Mouse (Mus musculus) CH12.LX (cell line): ENCODE results near the gene Adamtsl4. TPM values are rescaled to one million over a fixed set of nuclear protein-coding genes. Genes with fewer than 3 reads are reported as not detected.
A peak's percentile ranks its signal among the peaks of the same experiment; 100 is the strongest.

Source experiments
- DNase-seq: peaks from one replicate; pipeline ENCODE4 v3.0.0-alpha.2; 2013; ENCODE audit errors: extremely low read depth
- H3K27ac ChIP-seq: 2 replicates; pipeline ENCODE4 v1.5.1; 2012; ENCODE audit warnings: low read depth, mild to moderate bottlenecking, control low read depth, moderate library complexity; ENCODE audit not compliant: insufficient read depth
- H3K27me3 ChIP-seq: replicated peaks from 2 replicates; pipeline ENCODE3; 2012; ENCODE audit warnings: inconsistent platforms
- H3K36me3 ChIP-seq, 2 experiments: replicated peaks in 1 of 2; 2 replicates each; pipeline versions ENCODE3 to v1.6.1; 2012; ENCODE audit warnings: inconsistent platforms in 1 of 2, low read length in 1 of 2, mild to moderate bottlenecking in 1 of 2, mixed read lengths in 1 of 2, moderate library complexity in 1 of 2; ENCODE audit not compliant: control insufficient read depth in 1 of 2, insufficient read depth in 1 of 2
- H3K4me1 ChIP-seq, 2 experiments: 2 replicates each; pipeline ENCODE4 v1.6.1; 2012; ENCODE audit warnings: inconsistent platforms in 1 of 2, moderate library complexity in 1 of 2; ENCODE audit not compliant: insufficient read depth in 2 of 2, control insufficient read depth in 1 of 2
- H3K4me2 ChIP-seq: 2 replicates; pipeline ENCODE4 v1.6.1; 2012; ENCODE audit warnings: low read depth, mild to moderate bottlenecking, control low read depth; ENCODE audit not compliant: poor library complexity, insufficient read depth, severe bottlenecking
- H3K4me3 ChIP-seq, 3 experiments: fragments of 150-350 bp in 1 of 3; sonication (generic) in 1 of 3; replicated peaks in 1 of 3; 2 replicates each; pipeline versions ENCODE3 to v1.5.1; 2011 to 2012; ENCODE audit warnings: low read depth in 2 of 3, low read length in 2 of 3, mild to moderate bottlenecking in 2 of 3, moderate library complexity in 2 of 3, control low read depth in 1 of 3, improper control_type of control experiment in 1 of 3, inconsistent platforms in 1 of 3, mixed read lengths in 1 of 3; ENCODE audit not compliant: poor library complexity in 1 of 3
- H3K79me2 ChIP-seq: replicated peaks from 2 replicates; pipeline ENCODE4 v1.6.1; 2012; ENCODE audit warnings: mild to moderate bottlenecking, moderate library complexity; ENCODE audit not compliant: control insufficient read depth, poor library complexity, insufficient read depth, severe bottlenecking; ENCODE audit errors: extremely low read depth
- H3K9ac ChIP-seq: 2 replicates; pipeline ENCODE4 v1.6.1; 2012; ENCODE audit warnings: low read depth, mild to moderate bottlenecking, control low read depth, moderate library complexity; ENCODE audit not compliant: insufficient read depth
- H3K9me3 ChIP-seq: replicated peaks from 2 replicates; pipeline ENCODE3; 2012; ENCODE audit warnings: low read length, inconsistent platforms, mixed read lengths
- BHLHE40 ChIP-seq: IDR thresholded peaks from 2 replicates; pipeline ENCODE4 v1.6.1; 2011; ENCODE audit warnings: mild to moderate bottlenecking, low read depth, low read length, improper control_type of control experiment
- CHD1 ChIP-seq: IDR thresholded peaks from 2 replicates; pipeline ENCODE4 v1.6.1; 2012; ENCODE audit warnings: low read depth, low read length, improper control_type of control experiment, inconsistent platforms
- CHD2 ChIP-seq: IDR thresholded peaks from 2 replicates; pipeline ENCODE4 v1.6.1; 2011; ENCODE audit warnings: low read length, improper control_type of control experiment
- CTCF ChIP-seq, 2 experiments: IDR thresholded peaks in 1 of 2; conservative IDR thresholded peaks in 1 of 2; 2 replicates each; pipeline ENCODE4 v1.5.1; 2011 to 2012; ENCODE audit warnings: low read depth in 2 of 2, low read length in 2 of 2, improper control_type of control experiment in 1 of 2, inconsistent platforms in 1 of 2, mild to moderate bottlenecking in 1 of 2, moderate library complexity in 1 of 2
- E2F4 ChIP-seq: IDR thresholded peaks from 2 replicates; pipeline ENCODE4 v1.6.1; 2011; ENCODE audit warnings: low read depth, low read length, improper control_type of control experiment; ENCODE audit not compliant: insufficient replicate concordance
- ELF1 ChIP-seq: IDR thresholded peaks from 2 replicates; pipeline ENCODE4 v1.6.1; 2014; ENCODE audit warnings: low read depth, mild to moderate bottlenecking, inconsistent platforms, low read length, improper control_type of control experiment
- EP300 ChIP-seq: IDR thresholded peaks from 2 replicates; pipeline ENCODE4 v1.6.1; 2011; ENCODE audit warnings: low read length, improper control_type of control experiment
- ETS1 ChIP-seq: conservative IDR thresholded peaks from 2 replicates; pipeline ENCODE4 v1.6.1; 2012; ENCODE audit warnings: low read depth, mild to moderate bottlenecking, inconsistent platforms, low read length, improper control_type of control experiment, moderate library complexity
- GABPA ChIP-seq: IDR thresholded peaks from 2 replicates; pipeline ENCODE4 v1.6.1; 2012; ENCODE audit warnings: low read depth, low read length, improper control_type of control experiment, inconsistent platforms; ENCODE audit not compliant: insufficient replicate concordance
- HCFC1 ChIP-seq: IDR thresholded peaks from 2 replicates; pipeline ENCODE4 v1.6.1; 2012; ENCODE audit warnings: low read depth, mild to moderate bottlenecking, inconsistent platforms, low read length, improper control_type of control experiment
- IRF4 ChIP-seq: IDR thresholded peaks from 2 replicates; pipeline ENCODE4 v1.6.1; 2014; ENCODE audit warnings: low read depth, mild to moderate bottlenecking, inconsistent platforms, low read length, improper control_type of control experiment
- JUN ChIP-seq: IDR thresholded peaks from 2 replicates; pipeline ENCODE4 v1.6.1; 2011; ENCODE audit warnings: low read depth, mild to moderate bottlenecking, low read length, improper control_type of control experiment, moderate library complexity; ENCODE audit not compliant: insufficient read depth
- JUND ChIP-seq: conservative IDR thresholded peaks from 2 replicates; pipeline ENCODE4 v1.6.1; 2011; ENCODE audit warnings: low read depth, low read length, improper control_type of control experiment
- KAT2A ChIP-seq: IDR thresholded peaks from 2 replicates; pipeline ENCODE4 v1.6.1; 2012; ENCODE audit warnings: low read length, improper control_type of control experiment, inconsistent platforms; ENCODE audit not compliant: insufficient replicate concordance
- MAFK ChIP-seq: IDR thresholded peaks from 2 replicates; pipeline ENCODE4 v1.6.1; 2011; ENCODE audit warnings: low read length, improper control_type of control experiment; ENCODE audit not compliant: insufficient replicate concordance
- MAX ChIP-seq: IDR thresholded peaks from 2 replicates; pipeline ENCODE4 v1.6.1; 2011; ENCODE audit warnings: low read length, improper control_type of control experiment
- MAZ ChIP-seq: IDR thresholded peaks from 2 replicates; pipeline ENCODE4 v1.6.1; 2012; ENCODE audit warnings: low read depth, mild to moderate bottlenecking, inconsistent platforms, low read length, improper control_type of control experiment, moderate library complexity
- MEF2A ChIP-seq: IDR thresholded peaks from 2 replicates; pipeline ENCODE4 v1.6.1; 2014; ENCODE audit warnings: low read depth, mild to moderate bottlenecking, inconsistent platforms, low read length, improper control_type of control experiment, borderline replicate concordance
- MXI1 ChIP-seq: IDR thresholded peaks from 2 replicates; pipeline ENCODE4 v1.6.1; 2011; ENCODE audit warnings: mild to moderate bottlenecking, low read depth, low read length, improper control_type of control experiment
- MYC ChIP-seq: IDR thresholded peaks from 2 replicates; pipeline ENCODE4 v1.6.1; 2011; ENCODE audit warnings: low read depth, mild to moderate bottlenecking, improper control_type of control experiment, low read length
- NELFE ChIP-seq: IDR thresholded peaks from 2 replicates; pipeline ENCODE4 v1.6.1; 2011; ENCODE audit warnings: low read depth, low read length, improper control_type of control experiment
- NRF1 ChIP-seq: IDR thresholded peaks from 2 replicates; pipeline ENCODE4 v1.6.1; 2014; ENCODE audit warnings: low read depth, mild to moderate bottlenecking, inconsistent platforms, low read length, improper control_type of control experiment, moderate library complexity
- PAX5 ChIP-seq: IDR thresholded peaks from 2 replicates; pipeline ENCODE4 v1.6.1; 2012; ENCODE audit warnings: low read length, inconsistent platforms, mixed read lengths
- POLR2A ChIP-seq: IDR thresholded peaks from 2 replicates; pipeline ENCODE4 v1.6.1; 2011; ENCODE audit warnings: low read depth, mild to moderate bottlenecking, improper control_type of control experiment, low read length
- POLR2AphosphoS2 ChIP-seq: IDR thresholded peaks from 2 replicates; pipeline ENCODE4 v1.6.1; 2011; ENCODE audit warnings: low read depth, low read length, improper control_type of control experiment
- RAD21 ChIP-seq: IDR thresholded peaks from 2 replicates; pipeline ENCODE4 v1.6.1; 2011; ENCODE audit warnings: low read depth, mild to moderate bottlenecking, low read length, improper control_type of control experiment, moderate library complexity
- RCOR1 ChIP-seq: conservative IDR thresholded peaks from 2 replicates; pipeline ENCODE4 v1.6.1; 2012; ENCODE audit warnings: low read depth, mild to moderate bottlenecking, inconsistent platforms, low read length, improper control_type of control experiment
- SIN3A ChIP-seq: IDR thresholded peaks from 2 replicates; pipeline ENCODE4 v1.6.1; 2012; ENCODE audit warnings: low read length, improper control_type of control experiment, inconsistent platforms
- TBP ChIP-seq: conservative IDR thresholded peaks from 2 replicates; pipeline ENCODE4 v1.6.1; 2011; ENCODE audit warnings: low read depth, low read length, improper control_type of control experiment
- TCF12 ChIP-seq: IDR thresholded peaks from 2 replicates; pipeline ENCODE4 v1.6.1; 2014; ENCODE audit warnings: low read depth, mild to moderate bottlenecking, inconsistent platforms, low read length, improper control_type of control experiment
- USF1 ChIP-seq: IDR thresholded peaks from 2 replicates; pipeline ENCODE4 v1.6.1; 2014; ENCODE audit warnings: low read depth, mild to moderate bottlenecking, inconsistent platforms, low read length, improper control_type of control experiment
- ZC3H11A ChIP-seq: IDR thresholded peaks from 2 replicates; pipeline ENCODE4 v1.6.1; 2012; ENCODE audit warnings: low read depth, mild to moderate bottlenecking, inconsistent platforms, low read length, improper control_type of control experiment
- ZKSCAN1 ChIP-seq: IDR thresholded peaks from 2 replicates; pipeline ENCODE4 v1.6.1; 2012; ENCODE audit warnings: low read depth, inconsistent platforms, low read length, improper control_type of control experiment, borderline replicate concordance
- ZMIZ1 ChIP-seq: IDR thresholded peaks from 2 replicates; pipeline ENCODE4 v1.6.1; 2012; ENCODE audit warnings: low read depth, mild to moderate bottlenecking, inconsistent platforms, low read length, improper control_type of control experiment
- ZNF384 ChIP-seq: IDR thresholded peaks from 2 replicates; pipeline ENCODE4 v1.6.1; 2012; ENCODE audit warnings: low read depth, low read length, improper control_type of control experiment, inconsistent platforms
- dilution Hi-C: fragments of 300-500 bp; cut with MboI; formaldehyde crosslinking; loops from 2 replicates; pipeline ENCODE4 v1.14.3; 2020; ENCODE audit warnings: low sequenced_read_pairs; ENCODE audit not compliant: extremely low pct_unique_long_range_greater_than_20kb, extremely low pct_ligation_motif_present
- in situ Hi-C: fragments of 300-500 bp; cut with MboI; formaldehyde crosslinking; loops from 3 replicates; pipeline ENCODE4 v1.14.3; 2019; ENCODE audit warnings: low sequenced_read_pairs, low pct_ligation_motif_present, low pct_unique_long_range_greater_than_20kb, mixed read lengths
- polyA plus RNA-seq: library from polyadenylated mRNA; unstranded; fragments of >175 nt; gene quantifications from 2 replicates; pipeline ENCODE4 v1.2.1, GENCODE M21; 2012; ENCODE audit warnings: low read depth; ENCODE audit not compliant: insufficient read length
- total RNA-seq, 2 experiments: library from RNA; depleted of rRNA; stranded (reverse); fragments of 300-350 nt in 1 of 2; fragments of >200 nt in 1 of 2; gene quantifications; 2 replicates each; pipeline ENCODE4 v1.2.3; 2012 to 2014

The Adamtsl4 gene
- total and polyA plus RNA-seq, 3 experiments: 0.10 to 0.85 TPM; not detected in 1

GRCm38 (mm10) chr3:95650276-95651032, 37.3 kb downstream of the Adamtsl4 start:
- Histone ChIP-seq H3K9me3 (peaks cover 6% of the 10 kb centered on the region), H3K27me3 (no peaks in the 10 kb centered on the region), H3K4me3 (no peak overlapping the region), H3K4me2 (peak overlapping the region; percentile 8), H3K9ac (peak overlapping the region; percentile 40), H3K27ac (peak overlapping the region; percentile 96), H3K4me1 (peaks cover 27 to 76% of the 10 kb centered on the region in 2 experiments), H3K36me3 (no peaks in the 10 kb centered on the region), H3K79me2 (no peaks in the 10 kb centered on the region)
- TF ChIP-seq CTCF (conservative IDR thresholded peaks at IDR 0.05 in 1 of 2, IDR thresholded peaks at IDR 0.05 in 1 of 2; ENCODE audit: low read depth in 2 of 2, low read length in 2 of 2): no peak
- no peak for TF ChIP-seq GABPA
- TF ChIP-seq ETS1: peak; percentile 97
- peak; percentile 100 for TF ChIP-seq JUND
- 0 out of 2 replicates have a peak, but pooled peaks have one; percentile 16 for TF ChIP-seq NRF1
- no peak for TF ChIP-seq MAZ
- TF ChIP-seq MYC: peak; percentile 68; the same call in 1 of the 2 replicates
- TF ChIP-seq SIN3A: peak; percentile 82; the same call in 1 of the 2 replicates
- 0 out of 2 replicates have a peak, but pooled peaks have one; percentile 47 for TF ChIP-seq ELF1
- no peak for TF ChIP-seq E2F4
- TF ChIP-seq CHD2: peak; percentile 75; the same call in 1 of the 2 replicates
- TF ChIP-seq MXI1: peak; percentile 62
- peak; percentile 91 for TF ChIP-seq TBP
- TF ChIP-seq JUN: peak; percentile 99
- TF ChIP-seq HCFC1: no peak
- TF ChIP-seq EP300: peak; percentile 98
- TF ChIP-seq TCF12: peak; percentile 88
- peak; percentile 89 for TF ChIP-seq IRF4
- TF ChIP-seq USF1: no peak
- no peak for TF ChIP-seq NELFE
- TF ChIP-seq KAT2A: 0 out of 2 replicates have a peak, but pooled peaks have one; percentile 6
- no peak; the same call in 1 of the 2 replicates for TF ChIP-seq RAD21
- no peak for TF ChIP-seq ZKSCAN1
- TF ChIP-seq MAX: 0 out of 2 replicates have a peak, but pooled peaks have one; percentile 48
- TF ChIP-seq RCOR1: peak; percentile 85; the same call in 1 of the 2 replicates
- peak; percentile 80 for TF ChIP-seq MEF2A
- peak; percentile 63 for TF ChIP-seq MAFK
- peak; percentile 13; the same call in 1 of the 2 replicates for TF ChIP-seq ZMIZ1
- TF ChIP-seq POLR2A: peak; percentile 35
- TF ChIP-seq POLR2AphosphoS2: no peak
- TF ChIP-seq BHLHE40: peak; percentile 79
- TF ChIP-seq ZC3H11A: no peak
- peak; percentile 82 for TF ChIP-seq ZNF384
- no peak for TF ChIP-seq PAX5
- TF ChIP-seq CHD1: 0 out of 2 replicates have a peak, but pooled peaks have one; percentile 6
- in situ Hi-C loops: loop anchor here (10.0 kb wide), 1 partner anchor 574 kb away; the partner anchor contains the start of genes Hist2h2ac and Hist2h2be
- dilution Hi-C loops: no loop called here
- peak; percentile 94 for DNase-seq
